Mouse (Mus musculus) neural tube, embryonic 14.5 days (tissue): ENCODE data around the gene Rasip1. TPM values are rescaled to one million over a fixed set of nuclear protein-coding genes. Genes with fewer than 3 reads are reported as not detected.

ENCODE experiments used
- ATAC-seq: fragments of 200-750 bp; cut with Nextera tagmentation; 2 replicates; pipeline ENCODE4 v1.8.0; 2017; ENCODE audit warnings: low read depth, mild to moderate bottlenecking, moderate TSS enrichment, moderate library complexity
- H3K27ac ChIP-seq: fragments of 300-500 bp; sonication (generic); 2 replicates; pipeline ENCODE4 v1.5.1; 2014; ENCODE audit warnings: low read depth, mild to moderate bottlenecking, control low read depth, low read length, moderate library complexity, mixed read lengths
- H3K27me3 ChIP-seq: fragments of 300-500 bp; sonication (generic); 2 replicates; pipeline ENCODE4 v1.6.1; 2014; ENCODE audit warnings: low read length; ENCODE audit not compliant: control insufficient read depth, insufficient read depth
- H3K36me3 ChIP-seq: fragments of 300-500 bp; sonication (generic); 2 replicates; pipeline ENCODE4 v1.6.1; 2014; ENCODE audit warnings: low read length, mixed read lengths; ENCODE audit not compliant: control insufficient read depth, insufficient read depth
- H3K4me1 ChIP-seq: fragments of 300-500 bp; sonication (generic); 2 replicates; pipeline ENCODE4 v1.6.1; 2014; ENCODE audit warnings: low read length; ENCODE audit not compliant: control insufficient read depth, insufficient read depth
- H3K4me2 ChIP-seq: fragments of 300-500 bp; sonication (generic); 2 replicates; pipeline ENCODE4 v1.6.1; 2014; ENCODE audit warnings: mild to moderate bottlenecking, low read depth, low read length, control low read depth
- H3K4me3 ChIP-seq: fragments of 300-500 bp; sonication (generic); 2 replicates; pipeline ENCODE4 v1.5.1; 2014; ENCODE audit warnings: low read depth, low read length, control low read depth, mixed read lengths
- H3K9ac ChIP-seq: fragments of 300-500 bp; sonication (generic); replicated peaks from 2 replicates; pipeline ENCODE4 v1.6.1; 2014; ENCODE audit warnings: low read depth, mild to moderate bottlenecking, control low read depth, low read length, mixed read lengths
- H3K9me3 ChIP-seq: fragments of 300-500 bp; sonication (generic); 2 replicates; pipeline ENCODE4 v1.6.1; 2016; ENCODE audit warnings: low read length; ENCODE audit not compliant: control insufficient read depth
- WGBS: fragments of 180-500 bp; shearing (Covaris S2); extraction: QIAGEN DNeasy Blood & Tissue Kit; methylation state at CpG from one replicate; pipeline ENCODE4 v1.1.7; 2014; 5-methylcytosine and 5-hydroxymethylcytosine counted together
- polyA plus RNA-seq: library from polyadenylated mRNA; unstranded; fragments of >200 nt; fragmentation: Nextera tagmentation; extraction: Ambion mirVana; gene quantifications from 2 replicates; pipeline ENCODE4 v1.2.1, GENCODE M21; 2014

Gene Rasip1
- polyA plus RNA-seq, 1 experiment from 2014 or later: 12.8 TPM

DNA sequence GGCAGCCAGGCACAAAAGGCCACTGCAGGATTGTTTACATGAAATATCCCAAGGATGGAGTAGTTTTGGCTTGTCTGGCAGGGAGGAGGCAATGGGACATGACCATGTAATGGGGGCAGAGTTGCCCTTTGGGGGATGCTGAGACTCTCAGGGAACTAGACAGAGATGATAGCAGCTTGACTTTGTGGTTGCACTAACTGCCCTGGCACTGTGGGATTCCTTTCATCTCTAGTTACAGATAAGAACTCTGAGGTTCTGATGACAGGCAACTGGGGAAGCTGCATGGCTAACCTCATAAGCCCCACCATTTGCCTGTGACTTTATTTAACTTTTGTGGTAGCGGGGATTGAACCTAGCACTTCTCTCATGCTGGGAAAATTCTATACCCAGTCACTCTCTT lies 31.2 kb upstream of the Rasip1 start:
- Histone ChIP-seq H3K36me3 (no peaks in the 10 kb centered on the region), H3K4me2 (no peak overlapping the region), H3K4me1 (no peaks in the 10 kb centered on the region), H3K27ac (no peak overlapping the region), H3K9ac (no peak overlapping the region), H3K4me3 (no peak overlapping the region), H3K27me3 (no peaks in the 10 kb centered on the region), H3K9me3 (no peaks in the 10 kb centered on the region)
- ATAC-seq: no peak
- 88% methylated on average over 1 of the region's 1 CpGs for WGBS

DNA sequence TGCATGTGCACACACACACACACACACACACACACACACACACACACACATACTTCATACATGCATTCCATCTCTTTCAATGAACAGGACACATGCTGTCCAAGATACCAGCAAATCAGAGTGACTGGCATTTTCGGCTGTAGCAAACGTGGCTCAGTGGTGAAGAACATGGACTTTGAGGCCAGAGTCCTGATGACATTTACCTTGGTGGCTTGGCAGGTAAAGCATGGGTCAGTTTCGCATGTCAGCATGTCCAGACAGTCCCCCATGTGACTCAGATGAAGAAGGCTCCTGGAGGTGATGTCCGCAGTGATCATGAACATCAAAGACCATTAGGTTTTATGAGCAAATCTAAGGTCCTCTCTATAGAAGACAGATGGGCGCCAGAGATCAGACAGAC lies 30.3 kb upstream of the Rasip1 start:
- H3K4me3 ChIP-seq: no peak overlapping the region
- H3K36me3 ChIP-seq: no peaks in the 10 kb centered on the region
- H3K27ac ChIP-seq: no peak overlapping the region
- no peak for ATAC-seq
- H3K4me2 ChIP-seq: no peak overlapping the region
- H3K27me3 ChIP-seq: no peaks in the 10 kb centered on the region
- H3K4me1 ChIP-seq: no peaks in the 10 kb centered on the region
- WGBS: 92% methylated on average over 5 of the region's 5 CpGs
- no peak overlapping the region for H3K9ac ChIP-seq
- H3K9me3 ChIP-seq: no peaks in the 10 kb centered on the region

DNA sequence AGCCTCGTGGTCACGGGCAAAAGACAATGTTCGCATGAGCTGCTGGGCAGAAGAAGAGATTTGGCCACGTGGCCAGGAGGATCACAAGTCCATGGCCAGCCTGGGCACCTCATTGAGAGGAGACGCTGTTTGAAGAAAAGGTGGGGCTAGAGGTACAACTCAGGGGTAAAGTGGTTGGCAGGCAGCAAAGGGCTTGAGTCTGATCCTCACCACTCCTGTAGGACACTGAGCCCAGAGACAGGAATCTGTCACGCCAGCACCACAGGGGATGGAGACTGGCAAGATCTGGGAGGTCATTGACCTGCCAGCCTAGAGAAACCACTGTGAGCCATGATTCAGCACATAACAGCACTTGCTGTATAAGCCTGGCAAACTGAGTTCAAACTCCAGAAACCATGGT lies 29.8 kb upstream of the Rasip1 start:
- Histone ChIP-seq H3K27me3 (no peaks in the 10 kb centered on the region), H3K4me1 (no peaks in the 10 kb centered on the region), H3K4me3 (no peak overlapping the region), H3K36me3 (no peaks in the 10 kb centered on the region), H3K9me3 (no peaks in the 10 kb centered on the region), H3K4me2 (no peak overlapping the region), H3K9ac (no peak overlapping the region), H3K27ac (no peak overlapping the region)
- ATAC-seq: no peak
- WGBS: 87% methylated on average over 6 of the region's 6 CpGs

DNA sequence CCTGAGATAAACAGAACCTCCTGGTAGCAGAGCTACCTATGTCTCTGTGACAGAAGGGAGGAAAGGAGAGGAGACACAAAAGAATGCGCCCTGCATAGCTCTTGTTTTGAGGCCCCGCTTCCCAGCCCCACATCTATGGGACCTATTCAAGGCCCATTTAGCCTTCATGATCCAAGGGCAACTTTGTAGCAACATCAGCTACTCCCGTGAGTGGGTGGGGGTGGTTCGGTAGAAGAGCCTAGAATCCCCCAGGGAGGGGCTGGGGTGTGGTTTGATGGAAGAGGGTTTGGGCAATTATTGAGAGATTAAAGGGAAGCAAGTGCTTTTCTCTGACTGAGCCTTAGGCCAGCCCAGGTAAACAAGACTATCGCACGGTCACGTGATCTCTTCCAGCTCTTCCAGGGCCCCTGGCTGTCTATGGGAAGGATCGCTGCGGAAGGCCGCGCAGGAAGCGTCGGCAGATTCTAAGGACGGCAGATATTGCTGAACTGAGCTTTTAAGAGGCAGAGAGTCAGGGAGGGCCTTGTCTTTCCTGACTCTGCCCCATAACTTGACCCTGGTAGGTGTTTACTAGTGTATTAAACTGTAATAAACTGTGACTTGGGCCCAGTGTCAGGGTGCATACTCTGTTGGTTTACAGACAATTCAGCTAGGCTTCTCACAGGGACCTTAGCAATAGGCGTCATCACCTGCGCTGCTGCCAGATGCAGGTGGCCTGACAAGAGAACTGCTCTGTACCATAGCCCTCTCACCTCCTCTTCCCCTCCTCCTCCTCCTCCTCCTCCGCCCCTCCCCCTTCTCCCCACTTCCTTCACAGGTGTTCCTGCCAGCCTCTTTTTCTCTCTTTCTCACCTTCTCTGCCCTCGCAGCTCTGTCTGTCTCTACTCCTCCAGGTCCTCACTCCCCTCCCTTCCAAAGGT lies 28.1 kb upstream of the Rasip1 start:
- Histone ChIP-seq H3K9me3 (no peaks in the 10 kb centered on the region), H3K4me2 (no peak overlapping the region), H3K4me1 (no peaks in the 10 kb centered on the region), H3K27ac (no peak overlapping the region), H3K27me3 (no peaks in the 10 kb centered on the region), H3K36me3 (no peaks in the 10 kb centered on the region), H3K9ac (no peak overlapping the region), H3K4me3 (no peak overlapping the region)
- 50% methylated on average over 18 of the region's 18 CpGs for WGBS
- ATAC-seq: no peak

- WGBS: 86% methylated on average over 9 of the region's 9 CpGs
- ATAC-seq: no peak
- no peak overlapping the region for H3K9ac ChIP-seq
- H3K27me3 ChIP-seq: no peaks in the 10 kb centered on the region
- H3K9me3 ChIP-seq: no peaks in the 10 kb centered on the region
- H3K4me3 ChIP-seq: no peak overlapping the region
- no peaks in the 10 kb centered on the region for H3K4me1 ChIP-seq
- H3K4me2 ChIP-seq: no peak overlapping the region
- no peaks in the 10 kb centered on the region for H3K36me3 ChIP-seq
- no peak overlapping the region for H3K27ac ChIP-seq
Observed at GRCm38 (mm10) chr7:45605704-45606289, 21.5 kb upstream of the Rasip1 start.

- WGBS: 94% methylated on average over 1 of the region's 1 CpGs
- H3K4me3 ChIP-seq: no peak overlapping the region
- no peak for ATAC-seq
- H3K9ac ChIP-seq: no peak overlapping the region
- H3K4me2 ChIP-seq: no peak overlapping the region
- no peaks in the 10 kb centered on the region for H3K4me1 ChIP-seq
- no peak overlapping the region for H3K27ac ChIP-seq
- no peaks in the 10 kb centered on the region for H3K9me3 ChIP-seq
- no peaks in the 10 kb centered on the region for H3K27me3 ChIP-seq
- no peaks in the 10 kb centered on the region for H3K36me3 ChIP-seq
Observed at GRCm38 (mm10) chr7:45609511-45609910, 17.8 kb upstream of the Rasip1 start.

GRCm38 (mm10) chr7:45616277-45616676 lies 11.0 kb upstream of the Rasip1 start:
- no peak overlapping the region for H3K4me2 ChIP-seq
- no peaks in the 10 kb centered on the region for H3K9me3 ChIP-seq
- no peak overlapping the region for H3K27ac ChIP-seq
- H3K4me1 ChIP-seq: no peaks in the 10 kb centered on the region
- no peak overlapping the region for H3K9ac ChIP-seq
- no peak for ATAC-seq
- WGBS: 26% methylated on average over 6 of the region's 6 CpGs
- H3K4me3 ChIP-seq: no peak overlapping the region
- H3K27me3 ChIP-seq: peaks cover 11% of the 10 kb centered on the region
- H3K36me3 ChIP-seq: no peaks in the 10 kb centered on the region

- Histone ChIP-seq H3K9ac (no peak within 1 kb of the TSS), H3K4me1 (no peaks in the 10 kb centered on the region), H3K27me3 (peaks cover 11% of the 10 kb centered on the region), H3K9me3 (no peaks in the 10 kb centered on the region), H3K27ac (no peak within 1 kb of the TSS), H3K4me2 (no peak within 1 kb of the TSS), H3K36me3 (no peaks in the 10 kb centered on the region), H3K4me3 (no peak within 1 kb of the TSS)
- no peak for ATAC-seq
- WGBS: 8% methylated on average over 29 of the region's 31 CpGs
Observed at GRCm38 (mm10) chr7:45617042-45617695, 10.1 kb upstream of the Rasip1 start, which contains the start of gene Fut1. Gene Fut1 (plus strand): TSS chr7:45617289.

GRCm38 (mm10) chr7:45618316-45618715 lies 9.0 kb upstream of the Rasip1 start:
- Histone ChIP-seq H3K4me1 (no peaks in the 10 kb centered on the region), H3K27me3 (peaks cover 11% of the 10 kb centered on the region), H3K36me3 (no peaks in the 10 kb centered on the region), H3K4me3 (no peak overlapping the region), H3K27ac (no peak overlapping the region), H3K4me2 (no peak overlapping the region), H3K9ac (no peak overlapping the region), H3K9me3 (no peaks in the 10 kb centered on the region)
- WGBS: 90% methylated on average over 5 of the region's 5 CpGs
- no peak for ATAC-seq
